Mouse (Mus musculus) C2C12 (cell line): ENCODE measurements around the gene Abcb1a. TPM values are rescaled to one million over a fixed set of nuclear protein-coding genes. Genes with fewer than 3 reads are reported as not detected.
"Not testable (repeated sequence)": the region's sequence is repeated elsewhere in the genome, so short reads cannot be mapped to it uniquely, and the experiment has no call there.

Experiments used
- H3K27me3 ChIP-seq: one replicate; pipeline ENCODE4 v1.6.1; 2011; ENCODE audit not compliant: control insufficient read depth, insufficient read depth, insufficient read length
- H3K36me3 ChIP-seq: one replicate; pipeline ENCODE4 v1.6.1; 2011; ENCODE audit not compliant: control insufficient read depth, insufficient read depth
- H3K4me3 ChIP-seq: one replicate; pipeline ENCODE4 v1.5.1; 2011; ENCODE audit warnings: mild to moderate bottlenecking, control low read depth; ENCODE audit not compliant: poor library complexity, insufficient read depth, severe bottlenecking
- H3K79me2 ChIP-seq: one replicate; pipeline ENCODE4 v1.6.1; 2011; ENCODE audit not compliant: control insufficient read depth, insufficient read depth
- H3K79me3 ChIP-seq: one replicate; pipeline ENCODE4 v1.6.1; 2011; ENCODE audit warnings: low read depth, control low read depth
- H3ac ChIP-seq: one replicate; pipeline ENCODE3; 2011; ENCODE audit warnings: low read depth; ENCODE audit not compliant: control insufficient read depth, insufficient read length
- CEBPB ChIP-seq: IDR thresholded peaks from one replicate; pipeline ENCODE4 v1.6.1; 2011; ENCODE audit warnings: low read depth, mild to moderate bottlenecking, control low read depth, moderate library complexity
- CTCF ChIP-seq: IDR thresholded peaks from one replicate; pipeline ENCODE4 v1.5.1; 2011; ENCODE audit not compliant: control insufficient read depth, insufficient read depth, insufficient read length
- FOSL1 ChIP-seq: IDR thresholded peaks from one replicate; pipeline ENCODE4 v1.8.0; 2011; ENCODE audit warnings: mild to moderate bottlenecking, low read length; ENCODE audit not compliant: poor library complexity, insufficient read depth, severe bottlenecking
- MAX ChIP-seq: IDR thresholded peaks from one replicate; pipeline ENCODE4 v1.6.1; 2011; ENCODE audit warnings: mild to moderate bottlenecking, control low read depth
- MYOD1 ChIP-seq: IDR thresholded peaks from one replicate; pipeline ENCODE4 v1.6.1; 2011; ENCODE audit warnings: low read depth; ENCODE audit not compliant: control insufficient read depth, insufficient read length
- MYOG ChIP-seq: IDR thresholded peaks from one replicate; pipeline ENCODE4 v1.6.1; 2011; ENCODE audit not compliant: control insufficient read depth, insufficient read length; ENCODE audit errors: extremely low read depth
- USF1 ChIP-seq: IDR thresholded peaks from one replicate; pipeline ENCODE4 v1.6.1; 2011; ENCODE audit warnings: low read depth, mild to moderate bottlenecking, control low read depth, moderate library complexity
- polyA plus RNA-seq: library from polyadenylated mRNA; unstranded; fragments of >200 nt; fragmentation: generic; extraction: Trizol; gene quantifications from one replicate; pipeline ENCODE4 v1.2.1, GENCODE M21; 2012; ENCODE audit warnings: missing spikeins

Gene Abcb1a
- polyA plus RNA-seq, 1 experiment, result 0.01 TPM

DNA sequence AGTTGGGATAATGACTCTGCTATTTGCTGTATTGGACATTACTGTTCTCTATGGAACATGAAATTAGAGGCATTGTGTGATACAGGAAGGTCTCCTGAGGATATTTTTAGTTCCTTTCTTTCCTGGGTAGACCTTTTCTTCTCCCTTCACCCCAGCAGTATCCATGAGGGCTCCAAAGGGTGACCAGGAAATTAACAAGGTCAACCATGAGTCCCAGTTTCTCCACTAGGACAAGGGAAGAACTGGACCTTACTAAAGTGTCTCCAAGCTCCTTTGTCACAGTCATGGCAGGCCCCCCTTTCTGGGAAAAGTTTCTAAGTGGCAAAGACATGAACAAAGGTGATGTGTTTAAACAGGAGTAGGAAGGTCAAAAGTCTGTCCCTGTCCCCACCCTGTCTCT lies 72.8 kb downstream of the Abcb1a start:
- Histone ChIP-seq H3K4me3 (no peak overlapping the region), H3K27me3 (no peaks in the 10 kb centered on the region)
- no peak for TF ChIP-seq USF1
- no peak for TF ChIP-seq MAX
- TF ChIP-seq MYOD1, result no peak
- no peak for TF ChIP-seq MYOG
- TF ChIP-seq CEBPB, result no peak
- no peak for TF ChIP-seq FOSL1
- TF ChIP-seq CTCF, result no peak

GRCm38 (mm10) chr5:8733307-8733706 lies 73.4 kb downstream of the Abcb1a start:
- H3K79me2 ChIP-seq, H3K79me3 ChIP-seq, H3ac ChIP-seq, H3K27me3 ChIP-seq, H3K4me3 ChIP-seq, H3K36me3 ChIP-seq: not testable (repeated sequence)

More for the DNA sequence above, 72.8 kb downstream of the Abcb1a start:
- H3K36me3 ChIP-seq, result no peaks in the 10 kb centered on the region
- H3K79me2 ChIP-seq, result no peaks in the 10 kb centered on the region
- no peak overlapping the region for H3ac ChIP-seq
- no peaks in the 10 kb centered on the region for H3K79me3 ChIP-seq

GRCm38 (mm10) chr5:8736389-8736788 lies 76.5 kb downstream of the Abcb1a start:
- Histone ChIP-seq H3K27me3 (no peaks in the 10 kb centered on the region), H3K36me3 (no peaks in the 10 kb centered on the region), H3K79me3 (no peaks in the 10 kb centered on the region), H3K4me3 (no peak overlapping the region), H3K79me2 (no peaks in the 10 kb centered on the region), H3ac (no peak overlapping the region)
- no peak for TF ChIP-seq MYOD1
- TF ChIP-seq MYOG, result no peak
- TF ChIP-seq CEBPB, result no peak
- TF ChIP-seq MAX, result no peak
- TF ChIP-seq CTCF, result no peak
- TF ChIP-seq FOSL1, result no peak
- no peak for TF ChIP-seq USF1

DNA sequence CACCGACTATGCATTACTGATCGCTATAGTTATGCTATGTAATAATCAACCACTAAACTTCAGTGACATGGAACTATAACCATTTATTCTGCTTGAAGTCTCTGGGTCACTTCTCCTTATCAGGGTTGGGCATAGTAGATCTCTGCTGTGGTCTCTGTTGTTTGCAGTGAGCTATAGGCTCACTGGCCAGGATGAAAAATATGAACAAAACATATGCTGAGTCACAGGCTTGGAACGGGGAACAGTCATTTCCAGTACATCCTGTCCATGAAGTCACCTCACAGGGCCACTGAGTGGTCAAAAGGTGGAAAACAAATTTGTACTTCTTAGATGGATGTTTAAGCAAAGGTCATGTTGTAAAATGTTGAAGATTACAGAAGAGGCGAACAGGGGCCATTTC lies 77.2 kb downstream of the Abcb1a start:
- no peak overlapping the region for H3ac ChIP-seq
- no peaks in the 10 kb centered on the region for H3K27me3 ChIP-seq
- no peaks in the 10 kb centered on the region for H3K79me2 ChIP-seq
- TF ChIP-seq CTCF, result no peak
- no peak for TF ChIP-seq MYOD1
- TF ChIP-seq MAX, result no peak
- TF ChIP-seq MYOG, result no peak
- no peak for TF ChIP-seq CEBPB
- no peak for TF ChIP-seq USF1
- no peaks in the 10 kb centered on the region for H3K79me3 ChIP-seq
- no peak overlapping the region for H3K4me3 ChIP-seq
- H3K36me3 ChIP-seq, result no peaks in the 10 kb centered on the region

DNA sequence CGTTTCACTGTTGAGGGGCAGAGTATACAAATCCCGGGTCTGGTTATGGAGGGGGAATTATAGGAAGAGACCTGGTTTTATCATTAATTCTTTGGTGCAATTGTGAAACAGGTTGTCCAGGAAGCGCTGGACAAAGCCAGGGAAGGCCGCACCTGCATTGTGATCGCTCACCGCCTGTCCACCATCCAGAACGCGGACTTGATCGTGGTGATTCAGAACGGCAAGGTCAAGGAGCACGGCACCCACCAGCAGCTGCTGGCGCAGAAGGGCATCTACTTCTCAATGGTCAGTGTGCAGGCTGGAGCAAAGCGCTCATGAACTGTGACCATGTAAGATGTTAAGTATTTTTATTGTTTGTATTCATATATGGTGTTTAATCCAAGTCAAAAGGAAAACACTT lies 87.4 kb downstream of the Abcb1a start:
- not testable (repeated sequence) for H3K4me3 ChIP-seq, H3K79me3 ChIP-seq, H3K27me3 ChIP-seq, H3ac ChIP-seq, H3K79me2 ChIP-seq, H3K36me3 ChIP-seq

GRCm38 (mm10) chr5:8772866-8773265 lies 113.0 kb downstream of the Abcb1a start:
- no peak for TF ChIP-seq MYOD1
- no peak for TF ChIP-seq USF1
- TF ChIP-seq CEBPB, result no peak
- no peak for TF ChIP-seq MYOG
- TF ChIP-seq MAX, result no peak
- no peak for TF ChIP-seq FOSL1
- TF ChIP-seq CTCF, result no peak
- Histone ChIP-seq H3K79me3 (no peaks in the 10 kb centered on the region), H3K27me3 (no peaks in the 10 kb centered on the region), H3K79me2 (no peaks in the 10 kb centered on the region), H3K4me3 (no peak overlapping the region), H3K36me3 (no peaks in the 10 kb centered on the region), H3ac (no peak overlapping the region)

GRCm38 (mm10) chr5:8778311-8778710 lies 118.4 kb downstream of the Abcb1a start:
- Histone ChIP-seq H3K79me2 (no peaks in the 10 kb centered on the region), H3K79me3 (no peaks in the 10 kb centered on the region), H3K36me3 (no peaks in the 10 kb centered on the region), H3ac (no peak overlapping the region), H3K4me3 (no peak overlapping the region), H3K27me3 (no peaks in the 10 kb centered on the region)
- no peak for TF ChIP-seq FOSL1
- TF ChIP-seq MAX, result no peak
- peak; percentile 64 for TF ChIP-seq MYOD1
- no peak for TF ChIP-seq MYOG
- peak; percentile 95 for TF ChIP-seq CEBPB
